In the genomic region with DNA sequence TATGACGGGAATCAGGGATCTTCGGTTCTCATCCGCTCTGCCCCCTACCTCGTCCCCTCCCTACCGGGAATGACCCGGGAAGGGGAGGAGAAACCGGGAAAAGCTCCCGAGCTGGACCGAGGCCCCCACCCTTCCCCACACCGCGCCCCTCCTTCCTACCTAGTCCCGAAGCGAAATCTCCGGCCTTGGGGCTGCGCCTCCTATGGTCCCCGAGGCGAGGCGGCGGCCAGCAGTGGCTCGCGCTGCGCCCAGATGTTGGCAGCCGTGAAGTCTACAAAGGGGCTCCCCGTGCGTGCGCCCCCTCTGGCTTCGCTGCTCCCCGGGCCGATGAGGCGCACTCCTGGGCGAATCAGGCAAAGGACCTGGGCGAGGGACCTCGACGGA, we compare ENCODE assay signal across 8 mouse cellular contexts. TPM values are rescaled to one million over a fixed set of nuclear protein-coding genes. Genes with fewer than 3 reads are reported as not detected.
DNase-seq lines count a peak whose midpoint lies in the region; ATAC-seq and TF ChIP-seq lines count a peak whose summit lies in the region.

No protein-coding gene starts in this region.

- H3K4me3 ChIP-seq in gastrocnemius, adult 2 months = peak overlapping the region; percentile 75
- H3K4me3 ChIP-seq in limb, embryonic 14.5 days (replicated peaks; ENCODE audit: low read length) = peak overlapping the region; percentile 75
- peak overlapping the region; percentile 74 for H3K4me3 ChIP-seq in stomach, embryonic 15.5 days (replicated peaks)

- H3K9me3 ChIP-seq in limb, embryonic 14.5 days (ENCODE audit: control insufficient read depth, low read length) = no peaks in the 10 kb centered on the region
- no peaks in the 10 kb centered on the region for H3K9me3 ChIP-seq in stomach, embryonic 15.5 days

- WGBS in limb, embryonic 14.5 days = under 1% methylated on average over 32 of the region's 34 CpGs
- WGBS in stomach, embryonic 15.5 days = under 1% methylated on average over 33 of the region's 34 CpGs

- peak; percentile 76 for DNase-seq in gastrocnemius, adult 2 months
- no peak for DNase-seq in gastrocnemius, postnatal 25 days
- peak; percentile 63 to 76 for DNase-seq in thymus, postnatal 10 days (ENCODE audit: low spot score in 2 of 2)
- DNase-seq in thymus, postnatal 0 days (ENCODE audit: low spot score) = no peak
- DNase-seq in limb, embryonic 14.5 days (ENCODE audit: low spot score) = no peak
- DNase-seq in right cerebral cortex, postnatal 25 days = no peak
- no peak for DNase-seq in gastrocnemius, postnatal 4 days (ENCODE audit: low spot score in 2 of 2)

- TF ChIP-seq POLR2A in limb, embryonic 14.5 days (IDR thresholded peaks at IDR 0.05; ENCODE audit: borderline replicate concordance, extremely low read depth, insufficient read depth, insufficient read length) = no peak

- peak overlapping the region; percentile 88 for H3K9ac ChIP-seq in limb, embryonic 14.5 days (ENCODE audit: low read depth, low read length, severe bottlenecking)
- H3K9ac ChIP-seq in stomach, embryonic 15.5 days = peak overlapping the region; percentile 86

- peak overlapping the region; percentile 96 for H3K27ac ChIP-seq in gastrocnemius, adult 2 months
- H3K27ac ChIP-seq in limb, embryonic 14.5 days (replicated peaks; ENCODE audit: low read depth, low read length) = peak overlapping the region; percentile 97
- peak overlapping the region; percentile 99 for H3K27ac ChIP-seq in stomach, embryonic 15.5 days

- no peak for TF ChIP-seq CTCF in gastrocnemius, adult 2 months (IDR thresholded peaks at IDR 0.05)

- H3K4me1 ChIP-seq in limb, embryonic 14.5 days (ENCODE audit: control insufficient read depth, insufficient read depth, low read length) = peaks cover 44% of the 10 kb centered on the region
- H3K4me1 ChIP-seq in stomach, embryonic 15.5 days = peaks cover 44% of the 10 kb centered on the region

- intact Hi-C loops in gastrocnemius, adult 2 months (cut with DNase I) = loop anchor here (2.0 to 5.0 kb wide), 3 partner anchors 36 to 96 kb away; a partner anchor contains a TSS

- peak; percentile 54 for ATAC-seq in limb, embryonic 14.5 days (ENCODE audit: low FRiP score, low read depth)
- peak; percentile 23 for ATAC-seq in stomach, embryonic 15.5 days (ENCODE audit: insufficient read depth, low FRiP score, low read depth)

- H3K4me2 ChIP-seq in limb, embryonic 14.5 days (replicated peaks; ENCODE audit: low read depth, low read length, severe bottlenecking) = peak overlapping the region; percentile 97
- peak overlapping the region; percentile 85 for H3K4me2 ChIP-seq in stomach, embryonic 15.5 days

- H3K27me3 ChIP-seq in limb, embryonic 14.5 days (ENCODE audit: control insufficient read depth, insufficient read depth, low read length) = no peaks in the 10 kb centered on the region
- H3K27me3 ChIP-seq in stomach, embryonic 15.5 days (replicated peaks) = no peaks in the 10 kb centered on the region

- peaks cover 18% of the 10 kb centered on the region for H3K36me3 ChIP-seq in limb, embryonic 14.5 days (ENCODE audit: control insufficient read depth, insufficient read depth, low read length)
- H3K36me3 ChIP-seq in stomach, embryonic 15.5 days = 0 out of 2 replicates have a peak, but pooled peaks cover 3% of the 10 kb centered on the region

RNA-seq across cellular contexts. Expression of a gene that starts 1.1 kb away (rescaled TPM):
- total RNA-seq in gastrocnemius, adult 2 months (2021) = 10 to 100 TPM in 1 of 2 experiments, 1 to 10 TPM in 1; 1.7 to 10.1 TPM
- 1 to 10 TPM; 4.4 to 6.1 TPM for total RNA-seq in gastrocnemius, postnatal 25 days (2021)
- 25.8 and 26.7 TPM in 2 replicates for polyA plus RNA-seq in thymus, postnatal 0 days (2015; fragmentation: Nextera tagmentation; extraction: Ambion mirVana)
- polyA plus RNA-seq in limb, embryonic 14.5 days (2012; rRNA removed) = 18.4 and 21.3 TPM in 2 replicates
- 6.4 and 8.6 TPM in 2 replicates for polyA plus RNA-seq in limb, embryonic 14.5 days (2014; fragmentation: Nextera tagmentation; extraction: Ambion mirVana)
- polyA plus RNA-seq in stomach, embryonic 15.5 days (2015; fragmentation: Nextera tagmentation; extraction: Ambion mirVana) = 16.0 and 18.5 TPM in 2 replicates
- 10 to 100 TPM; 14.0 to 14.8 TPM for total RNA-seq in gastrocnemius, postnatal 4 days (2021)

RNA-seq across cellular contexts. Expression of a gene that starts 17.4 kb away (rescaled TPM):
- 10 to 100 TPM; 17.2 to 18.0 TPM for total RNA-seq in gastrocnemius, adult 2 months (2021)
- total RNA-seq in gastrocnemius, postnatal 25 days (2021) = 10 to 100 TPM; 18.4 to 18.6 TPM
- polyA plus RNA-seq in thymus, postnatal 0 days (2015; fragmentation: Nextera tagmentation; extraction: Ambion mirVana) = 54.8 and 55.6 TPM in 2 replicates
- polyA plus RNA-seq in limb, embryonic 14.5 days (2012; rRNA removed) = 36.2 and 41.7 TPM in 2 replicates
- polyA plus RNA-seq in limb, embryonic 14.5 days (2014; fragmentation: Nextera tagmentation; extraction: Ambion mirVana) = 30.5 and 35.9 TPM in 2 replicates
- 31.7 and 34.6 TPM in 2 replicates for polyA plus RNA-seq in stomach, embryonic 15.5 days (2015; fragmentation: Nextera tagmentation; extraction: Ambion mirVana)
- 10 to 100 TPM; 21.6 to 24.6 TPM for total RNA-seq in gastrocnemius, postnatal 4 days (2021)

Comparison
In these comparisons a context has a peak if more than half of its experiments do, and no peak if none do; other contexts are left out.
1. DNase-seq: peak in gastrocnemius, adult 2 months (single experiment) and thymus, postnatal 10 days (2 of 2); none in gastrocnemius, postnatal 25 days (single experiment), thymus, postnatal 0 days (single experiment), limb, embryonic 14.5 days (single experiment), right cerebral cortex, postnatal 25 days (single experiment) and gastrocnemius, postnatal 4 days (0 of 2).
2. Peak in every context shown above with its lines, with median percentiles within 50 percentile points of each other: H3K27ac ChIP-seq and H3K4me3 ChIP-seq.